Mouse (Mus musculus) embryo, embryonic 10 days (tissue): ENCODE results near the gene Prkca.

Source experiments
- DNase-seq: peaks from one replicate; pipeline ENCODE4 v3.0.0-alpha.2; 2015; ENCODE audit warnings: low spot score

Prkca gene

GRCm38 (mm10) chr11:108067161-108067560 is 276.6 kb downstream of the Prkca start:
- no peak for DNase-seq

GRCm38 (mm10) chr11:108064401-108064800 is 279.3 kb downstream of the Prkca start:
- no peak for DNase-seq

GRCm38 (mm10) chr11:108063096-108063495 is 280.6 kb downstream of the Prkca start:
- no peak for DNase-seq

GRCm38 (mm10) chr11:108061571-108062479 is 281.9 kb downstream of the Prkca start:
- DNase-seq = no peak

- DNase-seq = no peak
These were observed 286.6 kb downstream of the Prkca start for GRCm38 (mm10) chr11:108057138-108057537.

GRCm38 (mm10) chr11:108054647-108055046 is 289.1 kb downstream of the Prkca start:
- no peak for DNase-seq

GRCm38 (mm10) chr11:108053746-108054145 is 290.0 kb downstream of the Prkca start:
- no peak for DNase-seq

GRCm38 (mm10) chr11:108041669-108042068 is 302.1 kb downstream of the Prkca start:
- DNase-seq = no peak

- DNase-seq = no peak
These were observed 302.9 kb downstream of the Prkca start for GRCm38 (mm10) chr11:108040823-108041222.

GRCm38 (mm10) chr11:108039761-108040160 is 304.0 kb downstream of the Prkca start:
- no peak for DNase-seq

- no peak for DNase-seq
These were observed 304.7 kb downstream of the Prkca start for GRCm38 (mm10) chr11:108038989-108039388.

- no peak for DNase-seq
These were observed 307.4 kb downstream of the Prkca start for GRCm38 (mm10) chr11:108036339-108036738.

- DNase-seq = no peak
These were observed 308.0 kb downstream of the Prkca start for GRCm38 (mm10) chr11:108035761-108036160.

GRCm38 (mm10) chr11:108034376-108034775 is 309.4 kb downstream of the Prkca start:
- no peak for DNase-seq

GRCm38 (mm10) chr11:108032568-108032967 is 311.2 kb downstream of the Prkca start:
- DNase-seq = no peak

GRCm38 (mm10) chr11:108030956-108031604 is 312.6 kb downstream of the Prkca start:
- peak; percentile 71 for DNase-seq

GRCm38 (mm10) chr11:108029321-108029720 is 314.4 kb downstream of the Prkca start:
- DNase-seq = no peak

GRCm38 (mm10) chr11:108028398-108028797 is 315.3 kb downstream of the Prkca start:
- no peak for DNase-seq

GRCm38 (mm10) chr11:108025726-108026425 is 317.9 kb downstream of the Prkca start:
- peak; percentile 65 for DNase-seq

- no peak for DNase-seq
These were observed 320.5 kb downstream of the Prkca start for GRCm38 (mm10) chr11:108023188-108023587.

- no peak for DNase-seq
These were observed 322.8 kb downstream of the Prkca start for GRCm38 (mm10) chr11:108020889-108021288.

- DNase-seq = no peak
These were observed 328.4 kb downstream of the Prkca start for GRCm38 (mm10) chr11:108015284-108015683.

- no peak for DNase-seq
These were observed 330.3 kb downstream of the Prkca start for GRCm38 (mm10) chr11:108013390-108013789.
